Mouse (Mus musculus) kidney, postnatal 36 days (tissue): ENCODE results near the gene Lasp1.

ENCODE experiments used
- DNase-seq, 2 experiments: peaks; one replicate each; pipeline ENCODE4 v3.0.0; 2021 to 2022; ENCODE audit warnings: mixed read lengths in 2 of 2

Lasp1 gene

DNA sequence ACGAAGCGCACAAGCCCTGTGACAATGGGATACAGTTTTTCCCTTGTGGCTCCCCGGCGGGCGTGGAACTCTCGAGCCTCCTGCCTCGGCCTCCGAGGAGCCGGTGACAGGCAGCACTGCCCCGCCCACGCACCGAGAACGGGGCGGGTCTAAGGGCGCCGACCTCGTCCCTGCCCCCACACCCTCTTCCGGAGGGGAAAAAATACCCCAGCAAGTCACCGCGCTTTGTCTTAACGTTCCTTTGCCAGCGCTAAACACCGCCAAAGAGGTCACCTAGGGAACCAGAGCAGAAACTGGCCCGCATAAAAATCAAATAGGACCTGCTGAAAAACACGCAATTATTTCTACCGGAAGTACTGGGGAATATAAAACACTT, 84.7 kb downstream of the Lasp1 start:
- peak; percentile 65 to 87 for DNase-seq

DNA sequence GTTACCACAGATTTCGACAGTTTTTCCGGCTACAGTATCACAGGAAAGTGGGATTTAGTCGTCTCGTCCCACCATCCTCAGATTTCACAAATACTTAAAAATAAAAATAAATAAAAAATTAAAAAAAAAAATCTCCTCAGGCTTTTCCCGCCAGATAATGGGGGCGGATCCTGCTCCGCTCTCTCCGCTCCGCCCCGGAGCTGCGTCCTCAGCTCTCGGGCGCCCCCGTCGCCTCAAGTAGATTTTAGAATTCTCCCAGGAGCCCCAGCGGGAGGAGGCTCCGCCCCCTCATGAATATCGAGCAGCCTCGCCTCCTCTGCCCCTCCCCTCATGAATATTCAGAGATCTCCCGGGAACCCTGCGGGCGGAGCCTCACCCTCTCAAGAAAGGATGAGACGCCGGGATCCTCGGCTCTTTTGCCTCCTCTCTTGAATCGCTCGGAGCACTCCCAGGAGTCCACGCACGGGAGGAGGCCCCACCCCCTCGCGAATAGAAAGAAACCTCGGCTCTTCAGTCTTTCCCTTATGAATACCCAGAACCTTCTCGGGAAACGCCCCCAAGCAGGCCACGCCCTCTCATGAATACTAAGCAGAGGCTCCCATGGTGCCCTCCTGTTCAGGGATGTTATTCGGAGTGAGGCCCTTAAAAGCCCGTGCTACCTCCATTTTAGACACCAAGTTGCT, 85.3 kb downstream of the Lasp1 start, which contains the start of gene Fbxo47:
Gene Fbxo47, minus strand, starts transcription at position 237 of the 683 bp plus-strand sequence.
- peak; percentile 98 to 99 for DNase-seq

DNA sequence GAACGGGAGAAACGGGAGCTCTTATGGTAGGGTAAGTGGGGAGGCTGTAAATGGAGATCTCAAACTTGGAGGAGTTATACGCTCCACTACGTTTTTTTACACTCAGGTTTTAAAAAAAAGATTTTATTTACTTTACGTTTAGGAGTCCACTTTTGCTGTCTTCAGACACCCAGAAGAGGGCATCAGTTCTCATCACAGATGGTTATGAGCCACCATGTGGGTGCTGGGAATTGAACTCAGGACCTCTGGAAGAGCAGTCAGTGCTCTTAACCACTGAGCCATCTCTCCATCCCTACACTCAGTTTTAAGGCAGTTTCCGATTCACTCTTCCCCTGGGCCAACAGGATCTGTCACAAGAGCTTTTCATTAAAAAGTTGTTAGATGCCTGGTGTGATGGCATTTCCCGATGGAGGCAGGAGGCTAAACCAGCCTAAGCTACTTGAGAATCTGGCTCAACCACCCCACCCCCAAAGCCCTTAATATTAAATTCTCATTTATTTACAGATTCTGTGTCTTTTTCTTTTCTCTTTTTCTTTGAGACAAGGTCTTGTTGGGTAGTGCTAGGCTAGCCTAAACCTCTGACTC, 85.9 kb downstream of the Lasp1 start:
- DNase-seq, result peak in 1 of 2 experiments; percentile 5

DNA sequence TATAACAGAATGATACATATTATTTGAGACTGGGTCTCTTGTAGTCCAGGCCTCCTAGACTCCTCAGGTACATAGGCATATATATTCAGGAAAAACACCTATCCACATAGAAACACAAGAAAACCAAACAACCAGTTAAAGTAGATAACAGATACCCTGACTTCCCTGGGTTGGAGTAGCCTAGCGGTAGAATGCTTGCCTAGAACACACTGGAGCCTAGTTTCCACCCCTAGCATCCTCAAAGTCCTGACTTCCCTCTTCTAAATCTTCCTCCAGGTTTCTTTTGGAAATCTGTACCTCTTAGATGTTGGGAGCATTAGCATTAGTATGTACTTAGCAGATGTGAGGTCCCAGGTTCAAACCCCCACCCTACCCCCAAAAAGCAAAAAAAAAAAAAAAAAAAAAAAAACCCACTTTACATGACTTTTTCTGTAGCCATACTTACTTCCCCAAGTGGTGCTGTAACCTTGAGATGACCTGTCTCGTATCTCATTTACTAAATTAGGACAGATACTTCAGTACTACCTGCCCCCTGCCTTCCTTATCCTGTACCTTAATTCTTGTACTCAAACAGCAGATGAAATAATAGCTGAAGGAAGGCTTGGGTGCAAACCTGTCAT, 86.6 kb downstream of the Lasp1 start:
- no peak for DNase-seq
